Mouse (Mus musculus) ES-E14 (cell line): ENCODE results near the gene Olfr924. TPM values are rescaled to one million over a fixed set of nuclear protein-coding genes. Genes with fewer than 3 reads are reported as not detected.
"Not testable (repeated sequence)": the region's sequence is repeated elsewhere in the genome, so short reads cannot be mapped to it uniquely, and the experiment has no call there.

ENCODE experiments used
- DNase-seq: peaks from one replicate; pipeline ENCODE4 v3.0.0-alpha.2; 2013; ENCODE audit warnings: low read depth, low spot score
- H3K27ac ChIP-seq: 2 replicates; pipeline ENCODE4 v1.5.1; 2012; ENCODE audit warnings: low read depth, mild to moderate bottlenecking, low read length, moderate library complexity, mixed read lengths; ENCODE audit not compliant: poor library complexity, insufficient read depth, severe bottlenecking
- H3K36me3 ChIP-seq: 2 replicates; pipeline ENCODE4 v1.6.1; 2012; ENCODE audit warnings: mild to moderate bottlenecking, low read length, moderate library complexity, mixed read lengths; ENCODE audit not compliant: control insufficient read depth, poor library complexity, insufficient read depth, severe bottlenecking
- H3K4me1 ChIP-seq, 2 experiments: fragments of 150-350 bp in 1 of 2; sonication (generic) in 1 of 2; 2 replicates each; pipeline ENCODE4 v1.6.1; 2012; ENCODE audit warnings: low read length in 2 of 2, mild to moderate bottlenecking in 1 of 2, mixed read lengths in 1 of 2; ENCODE audit not compliant: control insufficient read depth in 2 of 2, insufficient read depth in 2 of 2, poor library complexity in 1 of 2
- H3K4me3 ChIP-seq, 2 experiments: fragments of 150-350 bp in 1 of 2; sonication (generic) in 1 of 2; 2 replicates each; pipeline ENCODE4 v1.5.1; 2012; ENCODE audit warnings: low read length in 2 of 2, low read depth in 1 of 2, mild to moderate bottlenecking in 1 of 2, mixed read lengths in 1 of 2; ENCODE audit not compliant: insufficient read depth in 1 of 2, poor library complexity in 1 of 2, severe bottlenecking in 1 of 2
- H3K9ac ChIP-seq: 2 replicates; pipeline ENCODE4 v1.6.1; 2012; ENCODE audit warnings: low read depth, mild to moderate bottlenecking, low read length, mixed read lengths; ENCODE audit not compliant: poor library complexity, insufficient read depth, severe bottlenecking
- H3K9me3 ChIP-seq: fragments of 150-350 bp; sonication (generic); 2 replicates; pipeline ENCODE4 v1.6.1; 2012; ENCODE audit warnings: low read depth, mild to moderate bottlenecking, low read length; ENCODE audit not compliant: control insufficient read depth, insufficient read depth
- CHD2 ChIP-seq: IDR thresholded peaks from 2 replicates; pipeline ENCODE4 v1.6.1; 2014; ENCODE audit warnings: mild to moderate bottlenecking, low read depth, low read length, inconsistent platforms
- HCFC1 ChIP-seq: IDR thresholded peaks from 2 replicates; pipeline ENCODE4 v1.6.1; 2012; ENCODE audit warnings: low read length, inconsistent platforms, borderline replicate concordance; ENCODE audit not compliant: insufficient read depth
- MAFK ChIP-seq: IDR thresholded peaks from 2 replicates; pipeline ENCODE4 v1.6.1; 2014; ENCODE audit warnings: mild to moderate bottlenecking, low read depth, low read length, inconsistent platforms; ENCODE audit not compliant: insufficient read depth
- ZC3H11A ChIP-seq: IDR thresholded peaks from 2 replicates; pipeline ENCODE4 v1.6.1; 2012; ENCODE audit warnings: low read depth, mild to moderate bottlenecking, inconsistent platforms, low read length, borderline replicate concordance
- ZNF384 ChIP-seq: IDR thresholded peaks from 2 replicates; pipeline ENCODE4 v1.6.1; 2012; ENCODE audit warnings: low read depth, low read length, inconsistent platforms
- in situ Hi-C, 2 experiments: fragments of 600-800 bp; cut with MboI; formaldehyde crosslinking; loops; one replicate each; pipeline ENCODE4 v1.15.1; 2025; ENCODE audit warnings: low sequenced_read_pairs in 2 of 2, inconsistent platforms in 1 of 2; ENCODE audit not compliant: unreplicated experiment in 2 of 2
- total RNA-seq: library from RNA; depleted of rRNA; stranded (reverse); fragments of 300-350 nt; gene quantifications from 2 replicates; pipeline ENCODE4 v1.2.3, GENCODE M21; 2012; rRNA removed

Olfr924 gene
- total RNA-seq, 1 experiment, result not detected

GRCm38 (mm10) chr9:38833027-38833426 is 11.2 kb upstream of the Olfr924 start:
- Histone ChIP-seq H3K27ac (0 out of 2 replicates have a peak overlapping the region, but pooled peaks have one; percentile 50), H3K36me3 (no peaks in the 10 kb centered on the region), H3K4me3 (no peak overlapping the region), H3K9ac (no peak overlapping the region), H3K4me1 (peaks cover 3 to 4% of the 10 kb centered on the region in 2 experiments; a peak in 2 of 4 replicates), H3K9me3 (no peaks in the 10 kb centered on the region)
- in situ Hi-C loops, result no loop called here
- TF ChIP-seq MAFK (no peak), ZC3H11A (no peak), HCFC1 (no peak), ZNF384 (no peak), CHD2 (no peak)
- no peak for DNase-seq

GRCm38 (mm10) chr9:38854760-38855159 is 10.5 kb downstream of the Olfr924 start, which contains the start of gene Olfr26:
TSS of gene Olfr26 (plus strand) at chr9:38855060.
- TF ChIP-seq ZC3H11A, result no peak
- no peak for TF ChIP-seq HCFC1
- TF ChIP-seq CHD2, result no peak
- TF ChIP-seq MAFK, result no peak
- no peak for TF ChIP-seq ZNF384
- no peak within 1 kb of the TSS for H3K27ac ChIP-seq
- DNase-seq, result no peak
- H3K4me1 ChIP-seq, result no peaks in the 10 kb centered on the region
- H3K9me3 ChIP-seq, result no peaks in the 10 kb centered on the region
- H3K4me3 ChIP-seq, result no peak within 1 kb of the TSS
- in situ Hi-C loops, result no loop called here
- no peak within 1 kb of the TSS for H3K9ac ChIP-seq
- H3K36me3 ChIP-seq, result no peaks in the 10 kb centered on the region

GRCm38 (mm10) chr9:38874880-38875279 is 30.6 kb downstream of the Olfr924 start:
- peak; percentile 51; the same call in 1 of the 2 replicates for TF ChIP-seq CHD2
- in situ Hi-C loops, H3K9ac ChIP-seq, H3K27ac ChIP-seq, H3K4me3 ChIP-seq, H3K36me3 ChIP-seq, H3K9me3 ChIP-seq, H3K4me1 ChIP-seq: not testable (repeated sequence)
- peak; percentile 40 for DNase-seq

- Histone ChIP-seq H3K9me3 (no peaks in the 10 kb centered on the region), H3K4me1 (peaks cover 2% of the 10 kb centered on the region in 2 experiments; a peak in 2 of 4 replicates), H3K9ac (no peak within 1 kb of the TSS), H3K36me3 (no peaks in the 10 kb centered on the region; the same call in 1 of the 2 replicates), H3K27ac (no peak within 1 kb of the TSS), H3K4me3 (no peak within 1 kb of the TSS)
- DNase-seq, result no peak
- in situ Hi-C loops, result no loop called here
- no peak for TF ChIP-seq ZNF384
- TF ChIP-seq HCFC1, result no peak
- TF ChIP-seq MAFK, result no peak
- no peak for TF ChIP-seq CHD2
- TF ChIP-seq ZC3H11A, result no peak
These were observed 32.6 kb downstream of the Olfr924 start, which contains the start of gene Olfr926 for GRCm38 (mm10) chr9:38876826-38877225. TSS of gene Olfr926 (plus strand) at chr9:38877126.

Other genes starting within 250 kb of the Olfr924 start
- not detected in 2 replicates for gene Olfr914, start 239.3 kb upstream of the Olfr924 start, total RNA-seq
- not detected in 2 replicates for gene Olfr916, start 184.6 kb upstream of the Olfr924 start, total RNA-seq
- gene Olfr917, start 178.6 kb upstream of the Olfr924 start, total RNA-seq, result not detected in 2 replicates
- gene Olfr918, start 169.8 kb upstream of the Olfr924 start, total RNA-seq, result not detected in 2 replicates
- not detected in 2 replicates for gene Olfr919, start 140.8 kb upstream of the Olfr924 start, total RNA-seq
- gene Vwa5a, start 126.2 kb upstream of the Olfr924 start, total RNA-seq, result 10.4 and 11.9 TPM in 2 replicates
- gene Olfr920, start 92.2 kb upstream of the Olfr924 start, total RNA-seq, result 0.09 and 0.11 TPM in 2 replicates
- not detected in 2 replicates for gene Olfr921, start 71.4 kb upstream of the Olfr924 start, total RNA-seq
- gene Olfr922, start 29.8 kb upstream of the Olfr924 start, total RNA-seq, result not detected in 2 replicates
- not detected in 2 replicates for gene Olfr923, start 17.9 kb upstream of the Olfr924 start, total RNA-seq
- gene Olfr26, start 10.6 kb downstream of the Olfr924 start, total RNA-seq, result not detected in 2 replicates
- gene Olfr926, start 32.7 kb downstream of the Olfr924 start, total RNA-seq, result not detected in 2 replicates
- gene Olfr930, start 85.4 kb downstream of the Olfr924 start, total RNA-seq, result not detected in 2 replicates
- gene Olfr933, start 127.9 kb downstream of the Olfr924 start, total RNA-seq, result not detected in 2 replicates
- gene Olfr934, start 143.9 kb downstream of the Olfr924 start, total RNA-seq, result not detected in 2 replicates
- gene Olfr935, start 155.2 kb downstream of the Olfr924 start, total RNA-seq, result not detected in 2 replicates
- not detected in 2 replicates for gene Olfr146, start 178.9 kb downstream of the Olfr924 start, total RNA-seq
- not detected in 2 replicates for gene Olfr937, start 220.5 kb downstream of the Olfr924 start, total RNA-seq
- not detected in 2 replicates for gene Olfr938, start 234.4 kb downstream of the Olfr924 start, total RNA-seq